Mouse (Mus musculus) cerebellum, adult 8-10 months (tissue): Measurements from ENCODE around the gene Cdk9.

ENCODE experiments used
- DNase-seq: peaks from one replicate; pipeline ENCODE4 v3.0.0; 2022

Gene Cdk9

GRCm38 (mm10) chr2:32705018-32705417 lies 7.9 kb downstream of the Cdk9 start:
- no peak for DNase-seq

- no peak for DNase-seq
These were observed 8.9 kb downstream of the Cdk9 start, which contains the start of gene Fpgs for GRCm38 (mm10) chr2:32704021-32704421. TSS of gene Fpgs (minus strand) at chr2:32704145.

GRCm38 (mm10) chr2:32703046-32703445 lies 9.8 kb downstream of the Cdk9 start:
- no peak for DNase-seq

- no peak for DNase-seq
These were observed 11.7 kb downstream of the Cdk9 start for GRCm38 (mm10) chr2:32700966-32701743.

- DNase-seq = no peak
These were observed 13.2 kb downstream of the Cdk9 start for GRCm38 (mm10) chr2:32699680-32700079.

GRCm38 (mm10) chr2:32694691-32695090 lies 18.2 kb downstream of the Cdk9 start:
- DNase-seq = no peak

- peak; percentile 95 for DNase-seq
These were observed 19.0 kb downstream of the Cdk9 start for GRCm38 (mm10) chr2:32693823-32694411.

GRCm38 (mm10) chr2:32693282-32693681 lies 19.6 kb downstream of the Cdk9 start:
- DNase-seq = no peak

GRCm38 (mm10) chr2:32692496-32692895 lies 20.4 kb downstream of the Cdk9 start:
- no peak for DNase-seq

GRCm38 (mm10) chr2:32691041-32691440 lies 21.8 kb downstream of the Cdk9 start:
- no peak for DNase-seq

GRCm38 (mm10) chr2:32689420-32689819 lies 23.5 kb downstream of the Cdk9 start:
- DNase-seq = peak; percentile 88

- no peak for DNase-seq
These were observed 25.3 kb downstream of the Cdk9 start for GRCm38 (mm10) chr2:32687562-32687961.

GRCm38 (mm10) chr2:32686640-32687039 lies 26.2 kb downstream of the Cdk9 start:
- no peak for DNase-seq

- DNase-seq = no peak
These were observed 27.1 kb downstream of the Cdk9 start for GRCm38 (mm10) chr2:32685807-32686206.

- DNase-seq = no peak
These were observed 28.0 kb downstream of the Cdk9 start for GRCm38 (mm10) chr2:32684681-32685428.

- no peak for DNase-seq
These were observed 29.2 kb downstream of the Cdk9 start for GRCm38 (mm10) chr2:32683701-32684100.

GRCm38 (mm10) chr2:32682721-32683417 lies 30.0 kb downstream of the Cdk9 start:
- no peak for DNase-seq

GRCm38 (mm10) chr2:32681754-32682153 lies 31.1 kb downstream of the Cdk9 start:
- DNase-seq = no peak

- DNase-seq = no peak
These were observed 31.8 kb downstream of the Cdk9 start for GRCm38 (mm10) chr2:32680961-32681650.

GRCm38 (mm10) chr2:32680051-32680451 lies 32.8 kb downstream of the Cdk9 start:
- DNase-seq = no peak

GRCm38 (mm10) chr2:32677683-32678082 lies 35.2 kb downstream of the Cdk9 start:
- DNase-seq = no peak

- DNase-seq = no peak
These were observed 36.1 kb downstream of the Cdk9 start for GRCm38 (mm10) chr2:32676821-32677220.
